Mouse (Mus musculus) kidney, embryonic 14.5 days (tissue): ENCODE data around the gene Wscd2. TPM values are rescaled to one million over a fixed set of nuclear protein-coding genes. Genes with fewer than 3 reads are reported as not detected.
A peak's percentile ranks its signal among the peaks of the same experiment; 100 is the strongest.

Experiments used
- ATAC-seq: fragments of 200-750 bp; cut with Nextera tagmentation; 2 replicates; pipeline ENCODE4 v1.8.0; 2017; ENCODE audit warnings: moderate number of reproducible peaks, mild to moderate bottlenecking, moderate TSS enrichment, moderate library complexity; ENCODE audit not compliant: low FRiP score, low TSS enrichment
- H3K27ac ChIP-seq: fragments of 300-500 bp; sonication (generic); 2 replicates; pipeline ENCODE4 v1.5.1; 2014; ENCODE audit warnings: low read depth, mild to moderate bottlenecking, low read length, moderate library complexity, mixed read lengths
- H3K27me3 ChIP-seq: fragments of 300-500 bp; sonication (generic); 2 replicates; pipeline ENCODE4 v1.6.1; 2014; ENCODE audit warnings: mild to moderate bottlenecking, low read length; ENCODE audit not compliant: control insufficient read depth, insufficient read depth
- H3K36me3 ChIP-seq: fragments of 300-500 bp; sonication (generic); 2 replicates; pipeline ENCODE4 v1.6.1; 2014; ENCODE audit warnings: low read length, mixed read lengths; ENCODE audit not compliant: control insufficient read depth, insufficient read depth
- H3K4me1 ChIP-seq: fragments of 300-500 bp; sonication (generic); 2 replicates; pipeline ENCODE4 v1.6.1; 2014; ENCODE audit warnings: low read length, mixed read lengths; ENCODE audit not compliant: control insufficient read depth, insufficient read depth
- H3K4me2 ChIP-seq: fragments of 300-500 bp; sonication (generic); replicated peaks from 2 replicates; pipeline ENCODE4 v1.6.1; 2014; ENCODE audit warnings: low read depth, mild to moderate bottlenecking, low read length
- H3K4me3 ChIP-seq: fragments of 300-500 bp; sonication (generic); 2 replicates; pipeline ENCODE4 v1.5.1; 2014; ENCODE audit warnings: mild to moderate bottlenecking, low read length
- H3K9ac ChIP-seq: fragments of 300-500 bp; sonication (generic); 2 replicates; pipeline ENCODE4 v1.6.1; 2014; ENCODE audit warnings: low read depth, mild to moderate bottlenecking, low read length, moderate library complexity
- H3K9me3 ChIP-seq: fragments of 300-500 bp; sonication (generic); 2 replicates; pipeline ENCODE4 v1.6.1; 2016; ENCODE audit warnings: low read length; ENCODE audit not compliant: control insufficient read depth
- WGBS: fragments of 180-500 bp; shearing (Covaris S2); extraction: QIAGEN DNeasy Blood & Tissue Kit; methylation state at CpG from one replicate; pipeline ENCODE4 v1.1.7; 2014; 5-methylcytosine and 5-hydroxymethylcytosine counted together
- polyA plus RNA-seq: library from polyadenylated mRNA; unstranded; fragments of >200 nt; fragmentation: Nextera tagmentation; extraction: Ambion mirVana; gene quantifications from 2 replicates; pipeline ENCODE4 v1.2.1, GENCODE M21; 2014

Wscd2 gene
- polyA plus RNA-seq = 2.5 and 3.7 TPM in 2 replicates

- peak within 1 kb of the TSS; percentile 47 for H3K4me3 ChIP-seq
- 59% methylated on average over 6 of the region's 6 CpGs for WGBS
- peaks cover 16% of the 10 kb centered on the region for H3K27me3 ChIP-seq
- no peak within 1 kb of the TSS for H3K27ac ChIP-seq
- peak within 1 kb of the TSS; percentile 64 for H3K9ac ChIP-seq
- H3K4me2 ChIP-seq = peak within 1 kb of the TSS; percentile 85
- no peak for ATAC-seq
- no peaks in the 10 kb centered on the region for H3K9me3 ChIP-seq
- no peaks in the 10 kb centered on the region for H3K36me3 ChIP-seq
- peaks cover 5% of the 10 kb centered on the region; the same call in 1 of the 2 replicates for H3K4me1 ChIP-seq
These were observed at the start of gene Wscd2 for GRCm38 (mm10) chr5:113490033-113490432. TSS of gene Wscd2 (plus strand) at chr5:113490333.

GRCm38 (mm10) chr5:113442180-113442579 is 48.0 kb upstream of the Wscd2 start:
- Histone ChIP-seq H3K9ac (no peak overlapping the region), H3K27me3 (no peaks in the 10 kb centered on the region), H3K4me1 (no peaks in the 10 kb centered on the region), H3K9me3 (no peaks in the 10 kb centered on the region), H3K36me3 (no peaks in the 10 kb centered on the region), H3K27ac (no peak overlapping the region), H3K4me3 (no peak overlapping the region), H3K4me2 (no peak overlapping the region)
- ATAC-seq = no peak
- WGBS = 28% methylated on average over 3 of the region's 3 CpGs

- Histone ChIP-seq H3K27ac (no peak overlapping the region), H3K4me2 (no peak overlapping the region), H3K4me3 (no peak overlapping the region), H3K27me3 (no peaks in the 10 kb centered on the region), H3K36me3 (no peaks in the 10 kb centered on the region), H3K4me1 (peaks cover 21% of the 10 kb centered on the region; the same call in 1 of the 2 replicates), H3K9ac (no peak overlapping the region), H3K9me3 (no peaks in the 10 kb centered on the region)
- WGBS = 18% methylated on average over 9 of the region's 9 CpGs
- peak; percentile 50 for ATAC-seq
These were observed 42.0 kb upstream of the Wscd2 start for GRCm38 (mm10) chr5:113448023-113448734.

- no peak for ATAC-seq
- Histone ChIP-seq H3K4me3 (no peak overlapping the region), H3K27ac (no peak overlapping the region), H3K27me3 (no peaks in the 10 kb centered on the region), H3K36me3 (no peaks in the 10 kb centered on the region), H3K9ac (no peak overlapping the region), H3K9me3 (no peaks in the 10 kb centered on the region), H3K4me2 (no peak overlapping the region), H3K4me1 (peaks cover 21% of the 10 kb centered on the region; the same call in 1 of the 2 replicates)
- 62% methylated on average over 3 of the region's 3 CpGs for WGBS
These were observed 40.8 kb upstream of the Wscd2 start for GRCm38 (mm10) chr5:113449336-113449735.

GRCm38 (mm10) chr5:113452691-113453090 is 37.4 kb upstream of the Wscd2 start:
- no peaks in the 10 kb centered on the region for H3K36me3 ChIP-seq
- WGBS = 0% methylated on average over 1 of the region's 1 CpGs
- no peak overlapping the region for H3K9ac ChIP-seq
- no peaks in the 10 kb centered on the region for H3K9me3 ChIP-seq
- no peak for ATAC-seq
- H3K27me3 ChIP-seq = no peaks in the 10 kb centered on the region
- H3K4me1 ChIP-seq = peaks cover 17% of the 10 kb centered on the region; the same call in 1 of the 2 replicates
- peak overlapping the region; percentile 52; the same call in 1 of the 2 replicates for H3K27ac ChIP-seq
- H3K4me2 ChIP-seq = no peak overlapping the region
- H3K4me3 ChIP-seq = no peak overlapping the region

- Histone ChIP-seq H3K9ac (no peak overlapping the region), H3K36me3 (no peaks in the 10 kb centered on the region), H3K27me3 (no peaks in the 10 kb centered on the region), H3K4me2 (no peak overlapping the region), H3K27ac (peak overlapping the region; percentile 52; the same call in 1 of the 2 replicates), H3K4me3 (no peak overlapping the region), H3K9me3 (0 out of 2 replicates have a peak, but pooled peaks cover 2% of the 10 kb centered on the region), H3K4me1 (peaks cover 11% of the 10 kb centered on the region; the same call in 1 of the 2 replicates)
- ATAC-seq = peak; percentile 90
- 6% methylated on average over 4 of the region's 4 CpGs for WGBS
These were observed 36.8 kb upstream of the Wscd2 start for GRCm38 (mm10) chr5:113453356-113453755.

- no peak overlapping the region for H3K4me2 ChIP-seq
- no peaks in the 10 kb centered on the region; the same call in 1 of the 2 replicates for H3K27me3 ChIP-seq
- 82% methylated on average over 10 of the region's 10 CpGs for WGBS
- H3K27ac ChIP-seq = no peak overlapping the region
- 0 out of 2 replicates have a peak, but pooled peaks cover 2% of the 10 kb centered on the region for H3K9me3 ChIP-seq
- H3K36me3 ChIP-seq = no peaks in the 10 kb centered on the region
- ATAC-seq = no peak
- no peak overlapping the region for H3K9ac ChIP-seq
- 0 out of 2 replicates have a peak, but pooled peaks cover 8% of the 10 kb centered on the region for H3K4me1 ChIP-seq
- H3K4me3 ChIP-seq = no peak overlapping the region
These were observed 34.1 kb upstream of the Wscd2 start for GRCm38 (mm10) chr5:113456020-113456419.

GRCm38 (mm10) chr5:113456756-113457155 is 33.4 kb upstream of the Wscd2 start:
- WGBS = 73% methylated on average over 4 of the region's 4 CpGs
- no peak for ATAC-seq

GRCm38 (mm10) chr5:113457260-113457659 is 32.9 kb upstream of the Wscd2 start:
- no peak overlapping the region for H3K27ac ChIP-seq
- H3K9me3 ChIP-seq = 0 out of 2 replicates have a peak, but pooled peaks cover 2% of the 10 kb centered on the region
- no peak overlapping the region for H3K4me2 ChIP-seq
- no peak overlapping the region for H3K9ac ChIP-seq
- H3K27me3 ChIP-seq = peaks cover 2% of the 10 kb centered on the region; the same call in 1 of the 2 replicates
- WGBS = 79% methylated on average over 6 of the region's 6 CpGs
- no peak for ATAC-seq
- no peak overlapping the region for H3K4me3 ChIP-seq
- no peaks in the 10 kb centered on the region for H3K36me3 ChIP-seq
- peaks cover 12% of the 10 kb centered on the region; the same call in 1 of the 2 replicates for H3K4me1 ChIP-seq

More at GRCm38 (mm10) chr5:113456756-113457155, 33.4 kb upstream of the Wscd2 start:
- Histone ChIP-seq H3K27me3 (no peaks in the 10 kb centered on the region; the same call in 1 of the 2 replicates), H3K9ac (no peak overlapping the region), H3K9me3 (0 out of 2 replicates have a peak, but pooled peaks cover 2% of the 10 kb centered on the region), H3K4me3 (no peak overlapping the region), H3K36me3 (no peaks in the 10 kb centered on the region), H3K4me2 (no peak overlapping the region), H3K27ac (no peak overlapping the region), H3K4me1 (peaks cover 12% of the 10 kb centered on the region; the same call in 1 of the 2 replicates)
